Comparison of ENCODE assay signal across 25 mouse cellular contexts in the genomic region with DNA sequence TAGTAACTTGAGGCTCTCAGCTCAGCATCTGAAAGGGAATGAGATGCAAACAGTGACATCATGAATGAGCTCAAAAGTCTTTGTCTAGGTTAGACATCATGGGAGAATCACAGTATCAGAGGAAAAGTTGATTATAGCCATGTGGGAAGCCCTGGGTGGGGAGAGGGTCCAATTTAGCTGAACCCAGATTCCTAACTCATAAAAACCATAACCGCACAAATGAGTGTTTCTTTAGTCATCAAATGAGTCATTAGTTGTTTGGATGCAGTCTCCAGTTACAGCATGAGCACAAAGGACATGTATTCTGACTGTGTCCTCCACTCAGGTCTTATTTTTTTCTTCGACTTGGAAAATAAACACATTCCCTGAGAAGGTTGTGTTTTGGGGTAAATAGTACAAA.
DNase-seq lines count a peak whose midpoint lies in the region; ATAC-seq and TF ChIP-seq lines count a peak whose summit lies in the region.
"Had no signal": no experiment of that assay in that cellular context is flagged by ENCODE, and none has a peak within 500 bp of the region (broad histone marks: within the 10 kb centered on the region; RNA-seq: fewer than 3 reads in every experiment).

No protein-coding gene starts in this region.

- peaks cover 6% of the 10 kb centered on the region for H3K4me1 ChIP-seq in embryonic fibroblast, embryonic 13.5 days (ENCODE audit: control insufficient read depth, insufficient read depth, low read length)
- no peaks in the 10 kb centered on the region for H3K4me1 ChIP-seq in midbrain, embryonic 16.5 days (ENCODE audit: control insufficient read depth, insufficient read depth, low read length)
- H3K4me1 ChIP-seq: embryonic facial prominence, embryonic 13.5 days; embryonic facial prominence, embryonic 15.5 days; forebrain, embryonic 10.5 days; forebrain, embryonic 12.5 days had no signal

- no peak for TF ChIP-seq CTCF in C2C12 (IDR thresholded peaks at IDR 0.05; ENCODE audit: control insufficient read depth, insufficient read depth, insufficient read length)
- no peak for TF ChIP-seq CTCF in embryonic fibroblast, embryonic 13.5 days (IDR thresholded peaks at IDR 0.05; ENCODE audit: borderline replicate concordance, insufficient read depth, low read length)

- H3K4me2 ChIP-seq in midbrain, embryonic 16.5 days (ENCODE audit: low read length): no peak overlapping the region
- H3K4me2 ChIP-seq: embryonic facial prominence, embryonic 13.5 days; embryonic facial prominence, embryonic 15.5 days; forebrain, embryonic 12.5 days had no signal

- DNase-seq in 3134 (ENCODE audit: extremely low read depth, insufficient read length, low spot score) (peak; percentile 35), NIH3T3 (ENCODE audit: low read depth) (peak; percentile 5)
- no peak for DNase-seq in adrenal gland, postnatal 36 days
- no peak for DNase-seq in adrenal gland, postnatal 4 days (ENCODE audit: low spot score in 2 of 2)
- DNase-seq: adrenal gland, adult 8-10 months; adrenal gland, postnatal 14 days; B cell, adult 2 months; cerebellum, adult 11-12 months; cerebellum, adult 2 months; cerebellum, adult 9-10 months; cerebellum, postnatal 10 days; cerebellum, postnatal 36 days; embryo, embryonic 11 days had no signal

- no peaks in the 10 kb centered on the region for H3K79me3 ChIP-seq in C2C12 (ENCODE audit: low read depth)

- no peaks in the 10 kb centered on the region for H3K9me3 ChIP-seq in midbrain, embryonic 16.5 days (replicated peaks; ENCODE audit: control insufficient read depth, low read length, poor library complexity, severe bottlenecking)
- H3K9me3 ChIP-seq: embryonic facial prominence, embryonic 13.5 days; embryonic facial prominence, embryonic 15.5 days; forebrain, embryonic 10.5 days; forebrain, embryonic 12.5 days had no signal

- H3K27ac ChIP-seq in embryonic fibroblast, embryonic 13.5 days (ENCODE audit: insufficient read depth, low read length): peak overlapping the region; percentile 40
- no peak overlapping the region for H3K27ac ChIP-seq in midbrain, embryonic 16.5 days (ENCODE audit: low read length)
- H3K27ac ChIP-seq: embryonic facial prominence, embryonic 13.5 days; embryonic facial prominence, embryonic 15.5 days; forebrain, embryonic 10.5 days; forebrain, embryonic 12.5 days had no signal

- 92% methylated on average over 2 of the region's 2 CpGs for WGBS in midbrain, embryonic 16.5 days

- H3K27me3 ChIP-seq in C2C12 (ENCODE audit: control insufficient read depth, insufficient read depth, insufficient read length): no peaks in the 10 kb centered on the region
- H3K27me3 ChIP-seq in midbrain, embryonic 16.5 days (ENCODE audit: control insufficient read depth, insufficient read depth, low read depth, low read length): no peaks in the 10 kb centered on the region
- H3K27me3 ChIP-seq: embryonic facial prominence, embryonic 13.5 days; embryonic facial prominence, embryonic 15.5 days; forebrain, embryonic 12.5 days had no signal

- no peaks in the 10 kb centered on the region for H3K79me2 ChIP-seq in C2C12 (ENCODE audit: control insufficient read depth, insufficient read depth)

- no peak overlapping the region for H3ac ChIP-seq in C2C12 (ENCODE audit: control insufficient read depth, insufficient read length, low read depth)

- H3K9ac ChIP-seq in midbrain, embryonic 16.5 days (ENCODE audit: low read depth, low read length): no peak overlapping the region
- H3K9ac ChIP-seq: embryonic facial prominence, embryonic 13.5 days; embryonic facial prominence, embryonic 15.5 days; forebrain, embryonic 12.5 days had no signal

- no peak for TF ChIP-seq POLR2A in embryonic fibroblast, embryonic 13.5 days (IDR thresholded peaks at IDR 0.05; ENCODE audit: low read depth, low read length)

- no peak overlapping the region for H3K4me3 ChIP-seq in C2C12 (ENCODE audit: insufficient read depth, poor library complexity, severe bottlenecking)
- H3K4me3 ChIP-seq in embryonic fibroblast, embryonic 13.5 days (ENCODE audit: insufficient read depth, low read length): no peak overlapping the region
- H3K4me3 ChIP-seq in midbrain, embryonic 16.5 days (ENCODE audit: low read depth, low read length): no peak overlapping the region
- H3K4me3 ChIP-seq: embryonic facial prominence, embryonic 13.5 days; embryonic facial prominence, embryonic 15.5 days; erythroblast, embryonic 14.5 days; forebrain, embryonic 10.5 days; forebrain, embryonic 12.5 days had no signal

- ATAC-seq in erythroblast, adult 5-6 weeks (replicated peaks; ENCODE audit: low FRiP score, poor library complexity, severe bottlenecking): no peak
- ATAC-seq in midbrain, embryonic 16.5 days: no peak
- ATAC-seq: activated CD4-positive, CD25-positive, alpha-beta regulatory T cell, adult 4 months; forebrain, embryonic 14.5 days; forebrain, embryonic 16.5 days had no signal

- no peaks in the 10 kb centered on the region for H3K36me3 ChIP-seq in C2C12 (ENCODE audit: control insufficient read depth, insufficient read depth)
- no peaks in the 10 kb centered on the region for H3K36me3 ChIP-seq in midbrain, embryonic 16.5 days (ENCODE audit: control insufficient read depth, insufficient read depth, low read length)
- H3K36me3 ChIP-seq: embryonic facial prominence, embryonic 13.5 days; embryonic facial prominence, embryonic 15.5 days; forebrain, embryonic 10.5 days; forebrain, embryonic 12.5 days had no signal

TF ChIP-seq in C2C12, 6 proteins besides CTCF, POLR2A, EP300 and RAD21:
- peak; percentile 99 for TF ChIP-seq FOSL1 (IDR thresholded peaks at IDR 0.05; ENCODE audit: insufficient read depth, low read length, poor library complexity, severe bottlenecking)
- TF ChIP-seq MAX (IDR thresholded peaks at IDR 0.05): peak; percentile 80
- no peak for TF ChIP-seq USF1 (IDR thresholded peaks at IDR 0.05; ENCODE audit: low read depth)
- TF ChIP-seq MYOD1 (IDR thresholded peaks at IDR 0.05; ENCODE audit: control insufficient read depth, insufficient read length, low read depth): peak; percentile 16
- no peak for TF ChIP-seq CEBPB (IDR thresholded peaks at IDR 0.05; ENCODE audit: low read depth)
- no peak for TF ChIP-seq MYOG (IDR thresholded peaks at IDR 0.05; ENCODE audit: control insufficient read depth, extremely low read depth, insufficient read length)

Comparison
In these comparisons a context has a peak if more than half of its experiments do, and no peak if none do; other contexts are left out.
1. DNase-seq: peak in 3134 (single experiment) and NIH3T3 (single experiment); none in adrenal gland, postnatal 36 days (0 of 2) and adrenal gland, postnatal 4 days (0 of 2).